Mouse (Mus musculus): ENCODE results near the gene Ctsj. TPM values are rescaled to one million over a fixed set of nuclear protein-coding genes. Genes with fewer than 3 reads are reported as not detected.
A peak's percentile ranks its signal among the peaks of the same experiment; 100 is the strongest.
"Not testable (repeated sequence)": the region's sequence is repeated elsewhere in the genome, so short reads cannot be mapped to it uniquely, and the experiment has no call there.

Gene Ctsj
- polyA plus RNA-seq, 1 experiment from 2014 or later, result not detected

DNA sequence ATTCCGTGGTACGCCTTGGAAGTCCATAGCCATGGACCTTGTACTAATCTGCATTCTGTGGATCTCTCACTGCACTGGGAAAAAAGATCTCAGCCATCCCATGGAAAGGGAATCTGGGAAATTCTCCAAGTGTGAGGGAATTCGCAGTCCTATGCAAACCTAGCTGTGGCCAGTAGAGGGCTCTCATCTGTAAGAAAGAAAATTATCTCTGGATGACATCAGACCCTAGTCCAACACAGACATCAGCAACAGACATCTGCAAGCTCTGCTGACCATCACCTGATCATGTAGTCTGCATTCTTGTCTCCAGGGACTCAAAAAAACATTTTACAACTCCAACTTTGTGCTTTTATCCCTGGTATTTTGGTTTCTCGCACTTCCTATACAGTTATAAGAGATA, 33.4 kb downstream of the Ctsj start:
- H3K4me1 ChIP-seq (replicated peaks; ENCODE audit: control insufficient read depth, insufficient read depth, low read length); ATAC-seq; H3K9ac ChIP-seq (ENCODE audit: low read depth, low read length); H3K4me2 ChIP-seq (replicated peaks; ENCODE audit: low read depth); H3K36me3 ChIP-seq (ENCODE audit: control insufficient read depth, insufficient read depth); H3K27me3 ChIP-seq (replicated peaks; ENCODE audit: control insufficient read depth, insufficient read depth, low read length); H3K9me3 ChIP-seq (ENCODE audit: control insufficient read depth); H3K27ac ChIP-seq (ENCODE audit: low read depth, low read length); H3K4me3 ChIP-seq (ENCODE audit: low read depth, low read length): not testable (repeated sequence)
- WGBS, result 76% methylated on average over 4 of the region's 4 CpGs
- TF ChIP-seq CTCF (IDR thresholded peaks at IDR 0.05; ENCODE audit: low read depth), result 0 out of 2 replicates have a peak, but pooled peaks have one; percentile 5

- not testable (repeated sequence) for H3K4me3 ChIP-seq (ENCODE audit: low read depth, low read length); H3K4me1 ChIP-seq (replicated peaks; ENCODE audit: control insufficient read depth, insufficient read depth, low read length); H3K9me3 ChIP-seq (ENCODE audit: control insufficient read depth); ATAC-seq; H3K27me3 ChIP-seq (replicated peaks; ENCODE audit: control insufficient read depth, insufficient read depth, low read length); H3K27ac ChIP-seq (ENCODE audit: low read depth, low read length); H3K36me3 ChIP-seq (ENCODE audit: control insufficient read depth, insufficient read depth); H3K4me2 ChIP-seq (replicated peaks; ENCODE audit: low read depth); H3K9ac ChIP-seq (ENCODE audit: low read depth, low read length)
- 20% methylated on average over 4 of the region's 5 CpGs for WGBS
Observed at GRCm38 (mm10) chr13:60963985-60964384, 41.8 kb downstream of the Ctsj start.

- H3K4me1 ChIP-seq (replicated peaks; ENCODE audit: control insufficient read depth, insufficient read depth, low read length), result no peaks in the 10 kb centered on the region
- no peaks in the 10 kb centered on the region for H3K36me3 ChIP-seq (ENCODE audit: control insufficient read depth, insufficient read depth)
- no peak for ATAC-seq
- H3K9ac ChIP-seq (ENCODE audit: low read depth, low read length), result no peak overlapping the region
- H3K4me3 ChIP-seq (ENCODE audit: low read depth, low read length), result no peak overlapping the region
- 0 out of 2 replicates have a peak, but pooled peaks cover 2% of the 10 kb centered on the region for H3K9me3 ChIP-seq (ENCODE audit: control insufficient read depth)
- no peak overlapping the region for H3K27ac ChIP-seq (ENCODE audit: low read depth, low read length)
- no peak for TF ChIP-seq CTCF (IDR thresholded peaks at IDR 0.05; ENCODE audit: low read depth)
- WGBS, result 67% methylated on average over 5 of the region's 5 CpGs
- no peak overlapping the region for H3K4me2 ChIP-seq (replicated peaks; ENCODE audit: low read depth)
- H3K27me3 ChIP-seq (replicated peaks; ENCODE audit: control insufficient read depth, insufficient read depth, low read length), result no peaks in the 10 kb centered on the region
Observed at GRCm38 (mm10) chr13:60961706-60962105, 44.1 kb downstream of the Ctsj start.

Other genes starting within 250 kb of the Ctsj start
- gene BC051665, start 219.6 kb downstream of the Ctsj start, polyA plus RNA-seq (2015; fragmentation: Nextera tagmentation; extraction: Ambion mirVana), result not detected in 2 replicates
- gene Ctsll3, start 203.1 kb downstream of the Ctsj start, polyA plus RNA-seq (2015; fragmentation: Nextera tagmentation; extraction: Ambion mirVana), result not detected in 2 replicates
- 0.26 TPM in 1 of 2 replicates, not detected in the other for gene 4930486L24Rik, start 141.5 kb downstream of the Ctsj start, polyA plus RNA-seq (2015; fragmentation: Nextera tagmentation; extraction: Ambion mirVana)
- 0.38 TPM in 1 of 2 replicates, not detected in the other for gene Gm49392, start 109.1 kb downstream of the Ctsj start, polyA plus RNA-seq (2015; fragmentation: Nextera tagmentation; extraction: Ambion mirVana)
- gene Ctla2b, start 108.5 kb downstream of the Ctsj start, polyA plus RNA-seq (2015; fragmentation: Nextera tagmentation; extraction: Ambion mirVana), result 1.2 and 1.4 TPM in 2 replicates
- gene Tpbpb, start 101.1 kb downstream of the Ctsj start, polyA plus RNA-seq (2015; fragmentation: Nextera tagmentation; extraction: Ambion mirVana), result not detected in 2 replicates
- gene Gm49393, start 70.4 kb downstream of the Ctsj start, polyA plus RNA-seq (2015; fragmentation: Nextera tagmentation; extraction: Ambion mirVana), result not detected in 2 replicates
- gene Gm49391, start 69.4 kb downstream of the Ctsj start, polyA plus RNA-seq (2015; fragmentation: Nextera tagmentation; extraction: Ambion mirVana), result 0.88 and 1.9 TPM in 2 replicates
- 30.2 and 32.3 TPM in 2 replicates for gene Ctla2a, start 69.3 kb downstream of the Ctsj start, polyA plus RNA-seq (2015; fragmentation: Nextera tagmentation; extraction: Ambion mirVana)
- not detected in 2 replicates for gene Tpbpa, start 64.0 kb downstream of the Ctsj start, polyA plus RNA-seq (2015; fragmentation: Nextera tagmentation; extraction: Ambion mirVana)
- not detected in 2 replicates for gene Ctsq, start 34.7 kb upstream of the Ctsj start, polyA plus RNA-seq (2015; fragmentation: Nextera tagmentation; extraction: Ambion mirVana)
- not detected in 2 replicates for gene Ctsr, start 158.3 kb upstream of the Ctsj start, polyA plus RNA-seq (2015; fragmentation: Nextera tagmentation; extraction: Ambion mirVana)
- not detected in 2 replicates for gene Cts6, start 197.5 kb upstream of the Ctsj start, polyA plus RNA-seq (2015; fragmentation: Nextera tagmentation; extraction: Ambion mirVana)
- not detected in 2 replicates for gene Cts8, start 249.4 kb upstream of the Ctsj start, polyA plus RNA-seq (2015; fragmentation: Nextera tagmentation; extraction: Ambion mirVana)

Data from intestine, postnatal 0 days (tissue).